Mouse (Mus musculus): ENCODE measurements around the gene Pdzk1ip1.
A peak's percentile ranks its signal among the peaks of the same experiment; 100 is the strongest.

Pdzk1ip1 gene

DNA sequence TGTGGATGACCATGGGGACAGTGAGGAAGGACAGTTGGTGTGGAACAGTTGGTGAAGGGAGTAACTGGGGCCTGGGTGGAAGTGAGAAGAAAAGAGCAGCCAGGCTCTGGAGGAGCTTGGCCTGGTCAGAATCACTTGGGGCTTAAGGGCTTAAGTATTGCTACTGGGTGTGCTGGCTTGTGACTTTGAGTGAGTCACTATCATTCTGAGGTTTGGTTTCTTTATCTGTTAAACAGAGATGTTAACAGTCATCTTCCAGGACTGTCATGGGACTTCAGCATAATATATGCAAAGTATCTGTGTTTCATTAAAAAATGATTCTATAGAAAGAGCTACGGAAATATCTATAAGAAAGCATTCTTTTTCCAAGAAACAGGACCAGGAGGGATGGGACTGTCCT, 13.7 kb upstream of the Pdzk1ip1 start:
- ATAC-seq (ENCODE audit: insufficient number of reproducible peaks, low FRiP score, low TSS enrichment) = no peak

DNA sequence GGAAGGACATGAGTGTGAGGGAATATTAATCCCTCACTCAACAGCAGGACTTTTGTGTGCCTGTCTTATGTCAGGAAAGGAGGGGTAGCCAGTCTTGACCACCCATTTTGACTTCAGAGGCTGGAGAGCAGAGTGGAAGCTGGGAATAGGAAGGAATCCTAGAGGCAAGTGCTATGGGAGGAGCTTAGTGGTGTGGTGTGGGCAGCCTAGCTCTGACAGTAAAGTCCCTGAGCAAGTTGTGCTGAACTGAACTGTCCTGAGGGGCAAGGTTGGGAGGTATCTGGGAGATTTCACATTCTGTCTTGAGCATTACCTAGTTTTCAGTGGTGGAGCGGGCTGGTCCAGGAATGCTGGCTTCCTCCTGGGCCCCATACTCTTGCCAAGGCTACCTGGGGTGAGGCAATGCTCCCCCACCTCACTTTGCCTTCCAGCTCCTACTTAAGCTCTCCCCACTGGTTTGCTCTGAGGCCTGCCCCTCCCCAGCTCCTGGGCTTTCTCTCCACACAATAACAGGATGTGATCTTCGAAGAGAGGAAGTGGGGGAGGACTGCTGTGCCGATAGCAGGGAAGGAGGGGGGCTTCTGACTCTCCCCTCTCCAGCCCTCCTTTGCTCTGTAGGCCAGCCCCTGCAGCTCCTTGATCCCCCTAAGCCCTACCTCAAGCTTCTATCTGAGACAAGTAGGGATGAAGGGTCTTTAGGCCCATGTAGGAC, 13.1 kb upstream of the Pdzk1ip1 start:
- ATAC-seq (ENCODE audit: insufficient number of reproducible peaks, low FRiP score, low TSS enrichment) = no peak

DNA sequence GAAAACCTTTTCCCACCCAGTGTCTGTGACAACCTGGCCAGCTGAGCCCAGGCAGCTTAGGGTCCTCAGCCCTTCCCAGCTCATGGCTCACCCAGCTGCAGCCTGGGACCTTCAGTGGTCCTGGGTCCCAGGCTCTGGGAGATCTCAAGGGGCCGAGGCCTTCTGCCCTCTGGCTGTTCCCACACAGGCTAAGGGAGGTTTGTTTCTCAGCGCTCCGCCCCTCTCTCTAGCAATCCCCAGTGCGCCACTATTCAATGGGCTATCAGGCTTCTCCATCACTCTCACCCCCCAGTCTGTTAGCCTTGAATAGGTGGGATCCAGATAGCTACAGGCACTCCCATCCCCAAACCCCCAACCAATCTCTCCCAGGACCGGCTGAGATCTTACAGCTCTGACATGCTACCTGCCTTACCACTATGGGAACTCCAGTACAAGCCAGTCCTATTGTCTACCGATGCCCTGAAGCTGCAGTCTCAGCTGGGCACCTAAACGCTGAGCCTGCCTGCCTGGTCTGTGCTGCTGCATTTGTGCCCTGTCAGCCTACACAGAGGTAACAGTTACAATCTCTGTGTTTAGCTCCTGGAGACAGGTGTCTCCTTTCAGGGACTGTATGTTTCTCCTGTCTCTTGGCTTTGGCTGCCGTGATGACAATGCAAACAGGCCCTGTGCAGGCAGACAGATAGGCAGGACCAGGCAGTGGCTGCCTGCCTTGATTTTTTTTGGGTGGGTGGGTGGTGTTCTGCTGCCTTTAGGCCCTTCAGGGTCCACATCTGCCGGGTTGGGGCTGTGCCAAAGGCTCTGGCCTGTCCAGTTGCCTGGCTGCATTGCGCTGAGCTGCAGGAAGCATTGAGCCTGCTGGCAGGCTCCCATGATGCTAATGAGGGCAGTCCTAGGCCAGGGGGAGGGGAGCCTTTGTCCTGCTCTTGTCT, 9.4 kb upstream of the Pdzk1ip1 start:
- no peak; the same call in 1 of the 2 replicates for ATAC-seq (ENCODE audit: insufficient number of reproducible peaks, low FRiP score, low TSS enrichment)

DNA sequence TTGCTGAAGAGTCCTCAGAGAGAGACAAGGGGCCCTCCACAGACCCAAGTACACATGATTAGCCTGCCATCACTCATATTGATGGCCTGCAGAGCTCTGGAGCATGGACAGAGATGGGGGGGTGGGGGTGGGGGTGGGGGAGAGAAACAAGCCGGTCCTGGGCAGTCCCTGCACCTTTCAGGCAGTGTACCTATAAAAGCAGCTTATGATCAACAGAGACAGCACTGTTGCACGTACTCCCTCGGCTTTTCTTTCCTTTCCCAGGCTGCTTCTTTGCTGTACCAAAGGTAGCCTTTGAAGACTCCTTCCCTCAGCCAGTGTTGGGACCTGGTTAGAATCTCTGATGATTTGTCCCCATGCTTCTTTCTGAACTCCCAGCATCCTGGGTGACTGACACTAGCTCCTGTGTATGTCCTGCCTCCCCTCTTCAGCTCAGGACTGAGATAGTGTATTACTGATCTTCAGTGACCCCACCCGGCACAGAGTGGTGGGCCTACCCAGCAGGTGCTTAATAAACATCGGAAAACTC, 8.6 kb upstream of the Pdzk1ip1 start:
- no peak for ATAC-seq (ENCODE audit: insufficient number of reproducible peaks, low FRiP score, low TSS enrichment)

DNA sequence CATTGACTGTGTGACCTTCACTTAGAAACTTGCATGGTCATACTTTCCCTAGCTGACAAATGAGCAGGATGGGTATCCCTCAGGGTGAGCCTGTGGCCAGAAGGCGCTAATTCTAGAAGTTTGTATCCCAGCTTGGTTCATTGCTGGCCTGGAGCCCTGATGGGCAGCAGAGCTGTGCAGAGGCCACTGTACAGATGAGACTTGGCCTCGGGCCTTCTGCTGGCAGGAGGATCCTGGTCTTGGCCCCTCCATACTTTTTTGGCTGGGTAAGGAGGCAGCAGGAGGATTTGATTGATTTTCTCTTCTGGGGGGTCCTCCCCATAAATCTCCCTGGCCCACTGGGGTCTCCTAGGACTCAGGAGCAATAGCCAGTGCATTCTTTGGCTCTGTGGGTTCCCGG, 5.5 kb upstream of the Pdzk1ip1 start:
- ATAC-seq (ENCODE audit: insufficient number of reproducible peaks, low FRiP score, low TSS enrichment) = no peak

DNA sequence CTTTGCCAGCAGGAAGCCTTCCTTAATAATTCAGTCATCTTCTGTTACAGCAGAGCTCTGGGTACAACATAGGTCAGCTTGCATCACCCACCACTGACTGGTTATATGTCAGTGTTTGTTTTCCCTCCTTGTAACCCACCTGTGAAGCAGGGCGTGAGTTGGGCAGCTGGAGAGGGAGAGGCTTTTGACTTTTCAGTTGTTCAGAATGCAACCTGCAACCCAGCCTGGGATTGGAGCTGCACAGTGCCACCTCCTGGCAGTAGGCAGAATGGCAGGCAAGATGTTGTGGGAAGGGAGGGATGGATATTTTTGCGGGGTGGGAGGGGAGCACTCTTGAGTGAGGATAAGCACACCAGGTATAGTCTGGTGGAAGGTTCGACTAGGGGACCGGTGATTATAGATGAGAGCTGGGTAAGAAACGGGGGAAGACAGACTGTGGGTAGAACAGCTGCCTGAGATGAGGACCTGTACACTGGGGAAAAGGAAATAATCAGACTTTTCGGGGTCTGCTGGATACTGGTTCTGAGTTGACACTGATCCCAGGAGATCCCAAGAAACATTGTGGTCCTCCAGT, 2.9 kb upstream of the Pdzk1ip1 start:
- peak; percentile 66 for ATAC-seq (ENCODE audit: insufficient number of reproducible peaks, low FRiP score, low TSS enrichment)

DNA sequence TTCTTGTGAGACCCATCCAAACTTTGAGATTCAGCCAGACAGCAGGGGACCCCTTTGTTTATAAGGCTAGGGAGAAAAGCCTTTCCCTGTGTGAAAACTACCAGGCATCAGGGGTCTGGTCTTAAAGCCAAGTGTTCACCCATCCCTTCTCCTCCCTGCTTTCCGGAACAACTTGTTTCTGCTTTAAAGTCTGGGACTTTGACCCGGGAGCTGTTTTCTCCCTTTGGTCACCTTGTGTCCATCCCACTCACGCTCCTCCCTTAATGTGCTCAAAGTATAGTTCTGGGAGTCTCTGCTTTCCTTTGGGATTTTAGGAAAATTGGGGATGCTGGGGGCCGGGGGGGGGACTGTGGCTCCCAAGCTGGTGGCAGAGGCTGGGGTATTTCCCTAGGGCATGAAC, 2.3 kb upstream of the Pdzk1ip1 start:
- no peak for ATAC-seq (ENCODE audit: insufficient number of reproducible peaks, low FRiP score, low TSS enrichment)

DNA sequence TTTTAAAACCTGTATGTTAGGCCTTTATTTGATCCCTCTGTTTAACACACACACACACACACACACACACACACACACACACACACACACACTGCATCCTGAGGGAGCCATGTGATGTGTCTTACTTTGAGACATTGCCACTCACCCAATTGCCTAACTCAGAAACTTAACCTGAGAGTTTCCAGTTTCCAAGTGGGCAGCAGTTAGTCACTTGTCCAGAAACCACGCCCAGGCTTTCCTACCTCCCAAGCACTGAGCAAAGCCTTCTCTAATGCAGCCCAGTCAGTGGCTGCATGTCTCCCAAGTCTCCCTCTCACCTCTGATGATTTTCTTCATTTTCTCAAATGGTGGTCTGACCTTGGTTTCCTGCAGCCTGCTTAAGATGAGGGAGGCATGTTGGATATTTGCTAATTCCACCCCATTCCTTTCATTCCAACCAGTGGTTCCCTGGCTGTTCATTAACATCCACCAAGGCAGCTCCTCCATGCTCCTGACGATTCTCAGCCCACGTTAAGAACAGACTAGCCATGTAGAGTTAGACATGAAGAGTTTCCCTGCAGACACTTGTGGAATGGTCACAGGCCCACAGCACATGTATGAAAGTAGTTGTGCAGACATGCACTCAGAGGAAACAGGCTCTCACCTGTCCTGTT, 1.6 kb upstream of the Pdzk1ip1 start:
- ATAC-seq (ENCODE audit: insufficient number of reproducible peaks, low FRiP score, low TSS enrichment) = no peak

DNA sequence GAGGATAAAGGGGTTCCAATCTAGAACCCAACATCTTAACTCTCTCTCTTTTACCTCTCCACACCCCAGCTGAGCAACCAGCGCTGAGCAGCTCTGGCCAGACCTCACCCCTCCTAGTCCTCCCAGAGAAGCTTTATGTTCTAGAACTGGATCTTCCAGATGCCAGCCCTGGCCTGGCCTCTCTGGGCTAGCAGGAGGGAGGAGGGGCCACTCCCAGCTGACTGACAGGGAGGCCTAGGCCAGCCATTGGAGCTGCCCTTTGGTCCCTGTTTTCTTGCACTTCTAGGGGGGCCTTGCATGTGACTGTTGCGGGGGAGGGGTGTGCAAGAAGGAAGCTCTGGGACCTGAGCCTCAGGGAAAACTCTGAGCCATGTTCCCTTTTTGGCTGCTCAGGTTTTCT, 2.1 kb downstream of the Pdzk1ip1 start:
- ATAC-seq (ENCODE audit: insufficient number of reproducible peaks, low FRiP score, low TSS enrichment) = no peak

DNA sequence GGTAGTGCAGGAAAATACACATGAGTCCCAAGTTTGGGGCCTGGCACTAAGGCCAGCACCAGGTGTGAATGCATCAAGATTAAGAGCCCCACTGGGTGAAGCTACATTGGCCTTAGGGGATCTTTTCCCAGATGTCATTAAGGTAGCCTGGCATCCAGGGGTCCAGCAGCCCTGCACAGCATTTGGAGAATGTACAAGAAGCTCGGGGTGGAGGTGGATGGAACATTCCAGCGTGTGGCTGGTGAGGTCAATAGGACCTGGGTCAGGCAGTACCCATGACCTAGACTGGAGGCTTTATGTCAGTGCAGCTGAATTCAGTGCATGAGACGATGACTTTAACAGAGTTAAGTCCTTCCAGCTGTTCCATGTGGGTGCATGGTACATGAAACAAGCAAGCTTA, 3.3 kb downstream of the Pdzk1ip1 start:
- no peak for ATAC-seq (ENCODE audit: insufficient number of reproducible peaks, low FRiP score, low TSS enrichment)

DNA sequence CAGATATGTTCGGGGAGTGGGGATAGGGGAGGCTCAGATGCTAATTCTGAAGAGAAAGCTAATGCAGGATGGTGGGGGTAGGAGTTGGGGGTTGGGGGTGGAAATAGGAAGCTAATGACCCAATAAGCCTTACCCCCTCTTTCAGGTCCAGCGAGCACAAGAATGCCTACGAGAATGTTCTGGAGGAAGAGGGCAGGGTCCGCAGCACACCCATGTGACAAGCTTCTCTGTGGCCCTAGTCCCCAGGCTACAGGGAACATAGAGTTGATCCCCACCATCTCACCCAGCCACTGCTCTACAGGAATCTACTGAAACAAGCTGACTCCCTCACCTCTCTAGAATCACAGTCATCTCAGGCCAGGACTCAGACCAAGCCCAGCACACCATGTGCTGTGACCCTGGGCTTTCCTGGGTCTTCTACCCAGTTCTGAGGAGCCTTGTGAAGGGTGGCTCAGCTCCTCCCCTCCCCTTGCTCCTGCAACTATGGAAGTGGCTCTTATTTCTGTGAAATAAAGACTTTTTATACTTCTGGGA, 4.9 kb downstream of the Pdzk1ip1 start:
- no peak for ATAC-seq (ENCODE audit: insufficient number of reproducible peaks, low FRiP score, low TSS enrichment)

DNA sequence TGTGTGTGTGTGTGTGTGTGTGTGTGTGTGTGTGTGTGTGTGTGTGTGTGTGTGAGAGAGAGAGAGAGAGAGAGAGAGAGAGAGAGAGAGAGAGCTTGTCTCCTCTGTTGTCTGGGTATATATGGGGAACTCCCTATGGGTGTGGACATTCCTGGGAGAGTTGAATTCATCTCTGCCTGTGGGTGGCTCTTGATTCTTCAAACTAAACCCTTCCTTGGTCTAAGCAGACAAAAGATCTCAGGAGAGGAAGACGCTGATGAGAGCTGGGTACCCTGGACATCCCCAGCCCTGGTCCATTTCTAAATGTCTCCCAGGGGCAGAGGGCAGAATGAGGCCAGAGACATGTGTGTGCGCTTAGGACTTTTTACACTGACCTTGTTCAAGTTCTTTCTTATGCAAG, 5.5 kb downstream of the Pdzk1ip1 start:
- no peak for ATAC-seq (ENCODE audit: insufficient number of reproducible peaks, low FRiP score, low TSS enrichment)

DNA sequence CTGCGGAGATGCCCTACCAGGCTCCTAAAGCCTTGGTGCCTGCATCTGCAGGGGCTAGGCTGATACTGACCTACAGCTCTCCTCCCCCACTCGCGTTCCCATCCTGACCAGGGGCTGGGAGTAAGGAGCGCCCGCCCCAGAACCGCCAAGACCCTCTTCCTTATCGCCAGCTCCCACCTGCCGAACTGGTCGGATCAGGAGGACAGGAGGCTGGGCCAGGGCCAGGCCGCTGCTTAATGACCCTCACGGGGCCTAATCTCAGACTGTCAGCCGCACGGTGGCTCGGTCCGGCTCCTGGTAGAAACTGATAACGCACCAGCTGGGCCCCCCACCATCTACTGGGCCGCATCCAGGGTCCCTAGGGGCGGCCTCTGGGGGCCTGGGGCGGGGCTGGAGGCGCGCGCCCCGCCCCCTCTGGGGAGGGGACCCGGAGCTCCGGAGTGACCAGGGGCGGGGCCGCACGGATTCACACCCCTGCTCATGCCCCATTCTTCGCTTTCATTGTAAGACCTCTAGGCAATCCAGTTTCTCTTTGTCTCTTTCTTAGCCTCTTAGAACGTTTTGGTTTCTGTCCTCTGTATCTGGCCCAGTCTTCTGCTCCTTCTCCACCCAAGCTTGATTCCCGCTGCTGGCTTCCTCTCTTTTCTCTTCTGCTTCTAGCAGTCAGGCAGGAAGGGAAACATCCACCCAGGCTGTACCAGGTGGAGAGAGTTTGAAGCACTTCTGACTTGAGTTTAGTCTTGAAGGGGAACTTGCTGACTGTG, 7.3 kb downstream of the Pdzk1ip1 start:
- ATAC-seq (ENCODE audit: insufficient number of reproducible peaks, low FRiP score, low TSS enrichment) = 0 out of 2 replicates have a peak, but pooled peaks have one; percentile 12

DNA sequence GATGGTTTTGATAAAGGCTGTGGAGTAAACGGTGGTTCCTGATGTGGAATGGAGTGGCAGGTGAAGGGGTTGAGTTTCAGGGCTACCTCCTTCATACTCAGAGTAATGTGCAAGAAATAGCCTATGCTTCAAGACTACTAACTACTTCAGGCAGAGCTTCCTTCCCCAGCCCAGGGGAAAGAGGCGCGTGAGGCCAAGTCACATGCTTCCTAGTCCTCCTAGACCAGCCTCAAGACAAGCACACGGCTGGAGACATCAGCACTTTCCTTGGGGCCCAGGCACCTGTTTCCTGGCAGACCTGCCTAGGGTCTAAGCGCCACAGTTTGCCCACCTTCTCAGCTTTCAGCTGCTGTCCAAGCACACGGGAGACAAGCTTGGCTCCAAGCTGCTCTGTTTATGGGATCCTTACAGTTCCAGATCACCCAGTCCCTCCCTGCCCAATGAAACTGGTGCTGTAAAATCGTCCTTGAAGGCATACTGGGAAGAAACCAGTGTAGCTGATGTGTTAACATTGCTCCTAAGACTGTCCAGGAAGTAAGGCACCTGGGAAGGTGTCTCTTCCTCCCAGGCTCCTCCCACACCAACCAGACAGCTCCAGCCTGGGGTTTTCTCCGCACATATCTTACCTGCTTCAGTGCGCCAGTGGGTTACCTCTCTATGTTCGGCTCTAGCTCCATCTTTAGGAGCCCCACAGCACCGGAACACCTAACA, 8.1 kb downstream of the Pdzk1ip1 start:
- no peak for ATAC-seq (ENCODE audit: insufficient number of reproducible peaks, low FRiP score, low TSS enrichment)

DNA sequence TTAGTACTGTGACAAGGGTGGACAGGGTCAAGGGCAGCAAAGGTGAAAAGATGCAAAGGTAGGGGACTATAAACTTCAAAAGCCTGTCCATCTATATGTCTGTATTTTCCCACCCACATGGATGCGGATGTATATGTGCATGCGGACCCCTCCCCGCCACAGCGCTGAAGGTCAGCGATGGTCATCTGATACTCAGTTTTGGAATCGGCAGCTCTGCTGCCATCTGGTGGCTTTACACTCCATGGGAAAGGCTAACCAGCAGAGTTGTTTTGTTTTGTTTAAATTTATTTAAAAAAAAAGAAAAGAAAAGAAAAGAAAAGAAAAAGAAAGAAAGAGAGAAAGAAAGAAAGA, 8.6 kb downstream of the Pdzk1ip1 start:
- ATAC-seq (ENCODE audit: insufficient number of reproducible peaks, low FRiP score, low TSS enrichment) = no peak

DNA sequence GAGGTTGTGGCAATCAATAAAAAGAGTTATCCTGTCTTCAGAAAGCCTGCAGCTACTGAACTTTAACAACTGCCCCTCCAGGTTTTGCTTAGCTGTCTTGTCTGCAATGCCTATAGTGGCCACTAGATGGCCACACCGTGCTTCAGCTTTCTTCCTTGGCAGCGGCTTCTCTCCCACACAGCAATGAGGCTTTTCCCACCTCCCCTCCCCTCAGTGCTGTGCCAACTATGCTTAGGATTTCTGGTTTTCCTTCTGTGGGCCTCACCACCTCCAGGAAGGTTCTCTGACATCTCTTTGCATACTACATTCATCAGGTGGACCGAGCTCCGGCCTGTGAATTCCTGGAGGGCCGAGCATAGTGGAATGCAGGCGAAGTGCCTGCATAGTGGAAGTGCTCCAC, 13.2 kb downstream of the Pdzk1ip1 start:
- ATAC-seq (ENCODE audit: insufficient number of reproducible peaks, low FRiP score, low TSS enrichment) = peak; percentile 65

DNA sequence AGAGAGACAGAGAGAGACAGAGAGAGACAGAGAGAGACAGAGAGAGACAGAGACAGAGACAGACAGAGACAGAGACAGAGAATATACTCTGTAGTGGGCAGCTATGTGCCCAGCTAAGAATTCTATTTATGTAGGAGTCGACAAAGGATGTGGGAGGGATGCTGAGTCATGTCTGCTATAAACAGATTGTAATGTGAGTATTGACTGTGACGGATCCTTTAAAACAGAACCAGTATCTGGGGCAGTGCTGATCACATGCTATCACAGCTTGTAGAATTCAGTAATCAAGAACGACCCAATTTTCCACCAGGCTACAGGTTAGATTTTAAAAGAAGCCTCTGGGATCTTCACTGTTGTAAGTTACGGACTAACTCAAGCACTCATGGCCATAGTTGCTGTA, 15.0 kb downstream of the Pdzk1ip1 start:
- peak; percentile 20; the same call in 1 of the 2 replicates for ATAC-seq (ENCODE audit: insufficient number of reproducible peaks, low FRiP score, low TSS enrichment)

DNA sequence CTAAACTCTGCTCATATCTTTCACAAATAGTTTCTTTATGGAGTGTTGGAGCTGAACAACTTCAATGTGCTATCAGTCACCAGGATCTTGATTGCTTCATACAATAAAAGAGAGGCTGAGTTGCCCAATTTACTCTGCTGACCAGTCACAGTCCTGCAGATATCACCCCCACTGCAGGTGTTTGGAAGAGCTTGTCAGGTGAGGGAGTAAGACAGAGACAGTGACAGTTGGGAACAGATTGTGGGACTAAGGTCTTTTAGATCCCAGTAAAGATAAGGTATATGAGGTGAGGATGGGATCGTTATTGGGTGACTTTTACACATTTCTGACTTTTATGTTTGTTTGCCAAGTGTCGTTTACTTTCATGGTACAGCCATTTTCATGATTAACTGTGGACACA, 22.7 kb downstream of the Pdzk1ip1 start:
- no peak for ATAC-seq (ENCODE audit: insufficient number of reproducible peaks, low FRiP score, low TSS enrichment)

DNA sequence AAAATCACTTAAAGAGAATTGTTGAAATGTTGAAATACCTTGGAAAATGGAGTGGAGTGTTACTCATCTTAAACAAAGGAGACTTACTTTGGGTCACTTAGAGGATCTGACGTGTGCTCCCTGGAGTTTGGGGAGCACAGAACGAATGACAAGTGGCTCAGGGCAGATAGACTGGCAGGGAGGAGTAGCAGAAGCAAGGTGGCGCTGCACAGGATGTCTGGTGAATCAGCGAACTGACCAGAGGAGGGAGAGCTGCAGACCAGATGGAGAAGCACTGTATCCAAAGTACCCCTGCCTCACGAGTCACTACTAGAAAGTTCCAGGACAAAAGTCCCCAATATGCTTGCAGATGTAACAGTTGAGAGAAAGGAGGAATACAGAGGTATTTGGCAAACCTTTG, 24.8 kb downstream of the Pdzk1ip1 start:
- no peak for ATAC-seq (ENCODE audit: insufficient number of reproducible peaks, low FRiP score, low TSS enrichment)

Measured in cerebellum, adult (tissue).